Comparison of ENCODE assay signal across 8 mouse cellular contexts in the genomic region with DNA sequence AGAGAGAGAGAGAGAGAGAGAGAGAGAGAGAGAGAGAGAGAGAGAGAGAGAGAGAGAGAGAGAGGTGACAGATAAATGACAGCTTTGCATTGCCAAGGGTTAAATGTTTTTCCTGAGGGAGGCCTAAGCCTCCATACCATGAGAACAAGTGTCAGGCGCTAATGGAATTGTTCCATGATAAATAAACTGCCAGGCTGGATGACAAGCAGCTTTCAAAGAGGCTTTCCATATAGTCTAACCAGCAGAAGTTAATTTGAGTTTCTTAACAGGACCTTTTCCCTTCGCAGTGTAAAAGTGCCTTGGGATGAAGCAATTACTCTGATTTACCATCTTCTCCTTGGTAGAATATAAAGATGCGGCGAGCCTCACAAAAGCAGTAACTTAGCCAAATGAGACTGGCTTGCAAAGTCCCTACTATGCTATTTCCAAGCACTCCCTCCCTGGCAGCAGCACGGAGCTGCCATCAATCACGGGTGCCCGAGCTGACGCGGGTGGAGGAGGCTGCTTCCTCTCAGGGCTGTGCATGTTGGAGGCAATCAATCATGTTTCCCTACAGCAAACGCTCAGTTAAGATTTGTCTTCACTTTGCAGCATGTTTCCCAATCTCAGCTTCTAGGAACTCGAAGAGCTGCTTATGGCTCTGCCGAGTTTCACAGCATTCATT.
A peak's percentile ranks its signal among the peaks of the same experiment; 100 is the strongest.
DNase-seq lines count a peak whose midpoint lies in the region; ATAC-seq and TF ChIP-seq lines count a peak whose summit lies in the region.

No protein-coding gene starts in this region.

- H3K27me3 ChIP-seq in heart, embryonic 10.5 days (ENCODE audit: insufficient read depth, poor library complexity, severe bottlenecking): no peaks in the 10 kb centered on the region
- H3K27me3 ChIP-seq in forebrain, postnatal 0 days (ENCODE audit: insufficient read depth, low read length): no peaks in the 10 kb centered on the region
- no peaks in the 10 kb centered on the region for H3K27me3 ChIP-seq in thymus, adult 2 months (ENCODE audit: control insufficient read depth, insufficient read depth, low read length)

- H3K4me3 ChIP-seq in heart, embryonic 10.5 days: no peak overlapping the region; the same call in 1 of the 2 replicates
- no peak overlapping the region for H3K4me3 ChIP-seq in forebrain, postnatal 0 days (ENCODE audit: low read depth, low read length)
- H3K4me3 ChIP-seq in thymus, adult 2 months (ENCODE audit: control insufficient read depth, insufficient read depth, low read length): no peak overlapping the region

- ATAC-seq in forebrain, postnatal 0 days: peak; percentile 81
- no peak for ATAC-seq in inflammation-experienced regulatory T-cells, adult 6 months

- TF ChIP-seq CTCF in forebrain, postnatal 0 days (IDR thresholded peaks at IDR 0.05; ENCODE audit: low read depth): no peak
- no peak for TF ChIP-seq CTCF in thymus, adult 2 months (IDR thresholded peaks at IDR 0.05; ENCODE audit: borderline replicate concordance, control insufficient read depth, extremely low read depth, insufficient read depth, low read length, poor library complexity)

- no peak for TF ChIP-seq POLR2A in thymus, adult 2 months (IDR thresholded peaks at IDR 0.05; ENCODE audit: control insufficient read depth, extremely low read depth, insufficient read depth, low read length, poor library complexity)

- no peak overlapping the region for H3K9ac ChIP-seq in forebrain, postnatal 0 days

- H3K9me3 ChIP-seq in heart, embryonic 10.5 days: no peaks in the 10 kb centered on the region
- no peaks in the 10 kb centered on the region for H3K9me3 ChIP-seq in forebrain, postnatal 0 days (ENCODE audit: low read length)

- H3K27ac ChIP-seq in heart, embryonic 10.5 days: peak overlapping the region; percentile 79; the same call in 1 of the 2 replicates
- H3K27ac ChIP-seq in forebrain, postnatal 0 days (ENCODE audit: low read depth, low read length): no peak overlapping the region; the same call in 1 of the 2 replicates
- no peak overlapping the region for H3K27ac ChIP-seq in thymus, adult 2 months (ENCODE audit: control insufficient read depth, insufficient read depth, low read length)

- H3K36me3 ChIP-seq in heart, embryonic 10.5 days: no peaks in the 10 kb centered on the region
- H3K36me3 ChIP-seq in forebrain, postnatal 0 days (ENCODE audit: insufficient read depth): no peaks in the 10 kb centered on the region
- no peaks in the 10 kb centered on the region for H3K36me3 ChIP-seq in thymus, adult 2 months (ENCODE audit: control insufficient read depth, insufficient read depth, low read length)

- H3K4me2 ChIP-seq in forebrain, postnatal 0 days (ENCODE audit: low read depth): no peak overlapping the region

- peak; percentile 20 for DNase-seq in heart, embryonic 10.5 days (ENCODE audit: low spot score)
- no peak for DNase-seq in heart, postnatal 4 days
- DNase-seq in adipocyte (ENCODE audit: low spot score): peak; percentile 70
- DNase-seq in forebrain, postnatal 0 days: peak; percentile 51
- peak; percentile 34 for DNase-seq in lung, postnatal 14 days
- DNase-seq in cerebellum, postnatal 10 days: no peak
- no peak for DNase-seq in thymus, adult 2 months

- peaks cover 57% of the 10 kb centered on the region for H3K4me1 ChIP-seq in heart, embryonic 10.5 days
- peaks cover 15% of the 10 kb centered on the region; the same call in 1 of the 2 replicates for H3K4me1 ChIP-seq in forebrain, postnatal 0 days (ENCODE audit: insufficient read depth)
- no peaks in the 10 kb centered on the region for H3K4me1 ChIP-seq in thymus, adult 2 months (replicated peaks; ENCODE audit: control insufficient read depth, insufficient read depth, low read length)

- 26% methylated on average over 12 of the region's 12 CpGs for WGBS in heart, embryonic 10.5 days
- 36% methylated on average over 12 of the region's 12 CpGs for WGBS in forebrain, postnatal 0 days
- 85% methylated on average over 12 of the region's 12 CpGs for WGBS in thymus, adult 2 months

Comparison
In these comparisons a context has a peak if more than half of its experiments do, and no peak if none do; other contexts are left out.
1. DNase-seq: peak in heart, embryonic 10.5 days (single experiment), adipocyte (single experiment), forebrain, postnatal 0 days (single experiment) and lung, postnatal 14 days (single experiment); none in heart, postnatal 4 days (single experiment), cerebellum, postnatal 10 days (0 of 2) and thymus, adult 2 months (single experiment).